Mouse (Mus musculus): ENCODE results near the gene Bcl6. TPM values are rescaled to one million over a fixed set of nuclear protein-coding genes. Genes with fewer than 3 reads are reported as not detected.

The Bcl6 gene
- polyA plus RNA-seq, 1 experiment from 2014 or later = 0.40 TPM

- Histone ChIP-seq H3K27ac (ENCODE audit: low read depth, low read length) (no peak overlapping the region), H3K27me3 (ENCODE audit: control insufficient read depth, insufficient read depth, low read length) (no peaks in the 10 kb centered on the region), H3K36me3 (ENCODE audit: control insufficient read depth, insufficient read depth, low read length) (no peaks in the 10 kb centered on the region), H3K9me3 (replicated peaks; ENCODE audit: control insufficient read depth, low read length) (no peaks in the 10 kb centered on the region), H3K4me2 (no peak overlapping the region), H3K9ac (ENCODE audit: low read depth, low read length) (no peak overlapping the region), H3K4me1 (ENCODE audit: control insufficient read depth, insufficient read depth, low read length) (0 out of 2 replicates have a peak, but pooled peaks cover 3% of the 10 kb centered on the region), H3K4me3 (ENCODE audit: low read depth, low read length) (no peak overlapping the region)
- WGBS (ENCODE audit: insufficient replicate concordance) = 67% methylated on average over 3 of the region's 3 CpGs
- no peak for ATAC-seq (replicated peaks; ENCODE audit: insufficient number of reproducible peaks, low FRiP score, low TSS enrichment)
These were observed 8.6 kb upstream of the Bcl6 start for GRCm38 (mm10) chr16:23997228-23997627.

DNA sequence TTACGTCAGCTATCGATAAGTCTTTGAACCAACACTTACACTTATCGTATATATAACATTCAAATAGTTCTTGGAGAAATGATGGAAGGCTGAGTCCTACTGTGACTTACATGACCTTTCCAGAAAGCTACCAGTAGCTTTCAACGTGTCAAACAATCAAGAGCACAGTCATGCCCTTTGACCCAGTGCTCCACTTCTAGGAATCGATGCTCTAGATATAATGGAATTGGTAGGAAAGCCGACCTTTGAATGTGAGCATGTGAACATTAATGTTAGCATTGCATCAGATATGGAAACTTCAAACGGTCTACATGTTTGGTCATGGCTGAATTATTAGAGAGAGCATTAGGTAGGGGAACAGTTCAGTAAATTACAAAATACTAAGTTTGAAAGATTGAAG, 7.7 kb upstream of the Bcl6 start:
- Histone ChIP-seq H3K4me1 (ENCODE audit: control insufficient read depth, insufficient read depth, low read length) (0 out of 2 replicates have a peak, but pooled peaks cover 3% of the 10 kb centered on the region), H3K4me3 (ENCODE audit: low read depth, low read length) (no peak overlapping the region), H3K4me2 (no peak overlapping the region), H3K9me3 (replicated peaks; ENCODE audit: control insufficient read depth, low read length) (no peaks in the 10 kb centered on the region), H3K27me3 (ENCODE audit: control insufficient read depth, insufficient read depth, low read length) (no peaks in the 10 kb centered on the region), H3K9ac (ENCODE audit: low read depth, low read length) (no peak overlapping the region), H3K27ac (ENCODE audit: low read depth, low read length) (no peak overlapping the region), H3K36me3 (ENCODE audit: control insufficient read depth, insufficient read depth, low read length) (no peaks in the 10 kb centered on the region)
- WGBS (ENCODE audit: insufficient replicate concordance) = 82% methylated on average over 7 of the region's 7 CpGs
- no peak for ATAC-seq (replicated peaks; ENCODE audit: insufficient number of reproducible peaks, low FRiP score, low TSS enrichment)

GRCm38 (mm10) chr16:23993351-23994321, 5.0 kb upstream of the Bcl6 start:
- Histone ChIP-seq H3K27ac (ENCODE audit: low read depth, low read length) (no peak overlapping the region), H3K36me3 (ENCODE audit: control insufficient read depth, insufficient read depth, low read length) (no peaks in the 10 kb centered on the region), H3K27me3 (ENCODE audit: control insufficient read depth, insufficient read depth, low read length) (no peaks in the 10 kb centered on the region), H3K4me2 (no peak overlapping the region), H3K4me3 (ENCODE audit: low read depth, low read length) (no peak overlapping the region), H3K9ac (ENCODE audit: low read depth, low read length) (no peak overlapping the region), H3K4me1 (ENCODE audit: control insufficient read depth, insufficient read depth, low read length) (peaks cover 7% of the 10 kb centered on the region; the same call in 1 of the 2 replicates), H3K9me3 (replicated peaks; ENCODE audit: control insufficient read depth, low read length) (no peaks in the 10 kb centered on the region)
- WGBS (ENCODE audit: insufficient replicate concordance) = 40% methylated on average over 17 of the region's 17 CpGs
- no peak for ATAC-seq (replicated peaks; ENCODE audit: insufficient number of reproducible peaks, low FRiP score, low TSS enrichment)

DNA sequence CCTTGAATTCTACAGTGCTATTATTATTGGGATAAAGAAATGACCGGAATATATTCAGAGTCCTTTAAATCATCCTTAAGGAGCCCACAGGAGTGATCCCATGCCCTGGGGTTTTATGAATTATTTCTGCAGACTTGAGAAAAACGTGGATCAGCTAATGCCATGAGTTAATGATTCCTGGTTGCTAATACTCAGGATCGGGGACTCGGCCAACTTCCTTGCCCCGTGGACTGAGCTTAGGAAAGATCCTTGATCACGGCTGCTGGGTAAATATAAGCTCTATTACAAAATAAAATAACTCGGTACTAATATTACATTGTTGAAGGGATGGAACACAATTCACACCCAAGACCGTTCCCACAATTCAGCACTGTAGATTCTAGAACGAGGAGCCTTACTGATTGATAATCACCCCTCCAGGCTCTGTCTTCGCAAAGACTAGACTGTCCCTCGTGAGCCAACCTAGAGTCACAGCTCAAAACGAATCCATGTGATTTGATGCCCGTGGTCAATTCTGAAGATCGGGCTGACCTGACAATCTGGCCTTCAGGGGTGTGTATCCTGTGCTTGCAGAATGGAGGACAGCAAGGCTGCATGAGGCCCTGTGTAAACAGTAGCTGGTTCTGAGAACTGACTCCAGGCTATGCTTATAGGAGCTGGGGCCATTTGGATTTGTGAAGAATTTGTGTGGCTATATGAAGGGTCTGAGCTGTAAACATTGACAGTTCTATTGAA, 3.4 kb upstream of the Bcl6 start:
- Histone ChIP-seq H3K9me3 (replicated peaks; ENCODE audit: control insufficient read depth, low read length) (no peaks in the 10 kb centered on the region), H3K36me3 (ENCODE audit: control insufficient read depth, insufficient read depth, low read length) (no peaks in the 10 kb centered on the region), H3K27ac (ENCODE audit: low read depth, low read length) (no peak overlapping the region), H3K4me1 (ENCODE audit: control insufficient read depth, insufficient read depth, low read length) (peaks cover 7% of the 10 kb centered on the region; the same call in 1 of the 2 replicates), H3K4me2 (no peak overlapping the region), H3K27me3 (ENCODE audit: control insufficient read depth, insufficient read depth, low read length) (no peaks in the 10 kb centered on the region), H3K9ac (ENCODE audit: low read depth, low read length) (no peak overlapping the region), H3K4me3 (ENCODE audit: low read depth, low read length) (no peak overlapping the region)
- ATAC-seq (replicated peaks; ENCODE audit: insufficient number of reproducible peaks, low FRiP score, low TSS enrichment) = no peak
- WGBS (ENCODE audit: insufficient replicate concordance) = 83% methylated on average over 14 of the region's 14 CpGs

DNA sequence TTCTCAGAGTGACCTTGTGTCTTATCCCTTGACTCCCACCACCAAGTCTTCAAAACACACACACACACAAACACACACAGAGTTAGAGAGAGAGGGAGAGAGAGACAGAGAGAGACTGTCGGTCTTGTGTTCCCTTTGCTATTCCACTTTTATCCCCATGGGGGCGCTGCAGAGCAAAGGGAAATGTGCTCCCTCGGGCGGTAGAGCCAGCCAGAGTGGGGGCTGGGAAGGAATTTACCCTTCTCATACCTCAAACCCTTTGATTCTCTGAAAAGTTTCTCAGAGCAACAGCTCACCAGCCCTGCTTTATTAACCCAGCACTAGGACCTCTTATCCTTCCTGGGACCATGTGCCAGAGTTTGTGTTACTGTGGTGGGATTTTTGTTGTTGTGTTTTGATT, 2.5 kb upstream of the Bcl6 start:
- Histone ChIP-seq H3K36me3 (ENCODE audit: control insufficient read depth, insufficient read depth, low read length) (no peaks in the 10 kb centered on the region), H3K4me1 (ENCODE audit: control insufficient read depth, insufficient read depth, low read length) (peaks cover 9% of the 10 kb centered on the region; the same call in 1 of the 2 replicates), H3K9me3 (replicated peaks; ENCODE audit: control insufficient read depth, low read length) (no peaks in the 10 kb centered on the region), H3K4me3 (ENCODE audit: low read depth, low read length) (no peak overlapping the region), H3K4me2 (no peak overlapping the region), H3K27me3 (ENCODE audit: control insufficient read depth, insufficient read depth, low read length) (no peaks in the 10 kb centered on the region), H3K9ac (ENCODE audit: low read depth, low read length) (no peak overlapping the region), H3K27ac (ENCODE audit: low read depth, low read length) (no peak overlapping the region)
- 2% methylated on average over 4 of the region's 4 CpGs for WGBS (ENCODE audit: insufficient replicate concordance)
- no peak for ATAC-seq (replicated peaks; ENCODE audit: insufficient number of reproducible peaks, low FRiP score, low TSS enrichment)

- peaks cover 17% of the 10 kb centered on the region; the same call in 1 of the 2 replicates for H3K4me1 ChIP-seq (ENCODE audit: control insufficient read depth, insufficient read depth, low read length)
- ATAC-seq (replicated peaks; ENCODE audit: insufficient number of reproducible peaks, low FRiP score, low TSS enrichment) = no peak
- H3K27ac ChIP-seq (ENCODE audit: low read depth, low read length) = peak overlapping the region; percentile 98; the same call in 1 of the 2 replicates
- peak overlapping the region; percentile 71 for H3K4me2 ChIP-seq
- no peaks in the 10 kb centered on the region for H3K9me3 ChIP-seq (replicated peaks; ENCODE audit: control insufficient read depth, low read length)
- H3K36me3 ChIP-seq (ENCODE audit: control insufficient read depth, insufficient read depth, low read length) = no peaks in the 10 kb centered on the region
- 47% methylated on average over 11 of the region's 11 CpGs for WGBS (ENCODE audit: insufficient replicate concordance)
- H3K27me3 ChIP-seq (ENCODE audit: control insufficient read depth, insufficient read depth, low read length) = no peaks in the 10 kb centered on the region
- peak overlapping the region; percentile 80 for H3K4me3 ChIP-seq (ENCODE audit: low read depth, low read length)
- H3K9ac ChIP-seq (ENCODE audit: low read depth, low read length) = peak overlapping the region; percentile 79
These were observed 1.7 kb upstream of the Bcl6 start for GRCm38 (mm10) chr16:23990161-23990970.

DNA sequence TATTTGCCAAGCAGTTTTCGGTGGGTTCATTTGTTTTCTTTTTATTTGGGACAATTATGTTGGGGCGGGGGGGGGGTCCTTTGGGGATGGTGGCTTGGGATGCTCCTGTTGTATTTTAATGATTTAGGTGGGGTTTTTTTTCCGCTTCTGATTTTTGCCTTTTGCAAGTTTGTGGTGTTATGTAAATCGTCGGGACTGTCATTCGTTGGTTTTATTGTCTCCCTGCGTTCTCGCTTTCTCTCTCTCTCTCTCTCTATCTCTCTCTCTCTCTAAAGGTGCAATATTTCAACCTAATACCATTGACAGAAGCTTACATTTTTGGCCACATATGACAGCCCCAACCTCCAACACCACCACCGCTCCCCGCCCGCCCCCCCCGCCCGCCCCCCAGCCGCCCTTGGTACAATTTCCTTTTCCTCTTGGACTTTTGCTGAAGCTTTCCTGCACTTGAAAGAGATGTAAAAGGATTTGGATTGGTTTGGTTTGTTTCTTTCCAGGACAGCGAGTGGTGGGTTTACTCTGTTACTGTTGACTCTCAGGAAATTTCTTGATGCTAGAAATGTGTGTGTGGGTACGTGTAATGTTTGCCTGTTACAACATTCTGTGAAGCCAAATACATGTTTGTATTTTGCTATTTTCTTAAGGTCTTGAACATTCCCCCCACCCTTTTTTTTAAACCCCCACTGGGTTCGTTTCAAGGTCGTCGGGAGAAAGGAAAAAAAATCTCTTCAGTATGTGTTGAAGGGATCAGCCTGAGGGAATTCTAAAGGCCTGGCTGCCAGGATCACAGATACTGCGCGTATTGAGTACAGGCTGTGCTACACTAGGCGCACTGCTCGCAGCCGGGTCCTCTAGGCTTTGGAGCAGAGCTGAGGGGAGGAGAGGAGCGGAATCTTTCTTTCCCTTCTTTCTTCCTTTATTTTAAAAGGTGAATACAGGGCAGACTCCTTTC, 833 bp upstream of the Bcl6 start:
- H3K9ac ChIP-seq (ENCODE audit: low read depth, low read length) = peak overlapping the region; percentile 79
- H3K4me2 ChIP-seq = peak overlapping the region; percentile 71
- H3K27me3 ChIP-seq (ENCODE audit: control insufficient read depth, insufficient read depth, low read length) = no peaks in the 10 kb centered on the region
- no peaks in the 10 kb centered on the region for H3K36me3 ChIP-seq (ENCODE audit: control insufficient read depth, insufficient read depth, low read length)
- no peaks in the 10 kb centered on the region for H3K9me3 ChIP-seq (replicated peaks; ENCODE audit: control insufficient read depth, low read length)
- peaks cover 17% of the 10 kb centered on the region; the same call in 1 of the 2 replicates for H3K4me1 ChIP-seq (ENCODE audit: control insufficient read depth, insufficient read depth, low read length)
- H3K4me3 ChIP-seq (ENCODE audit: low read depth, low read length) = peak overlapping the region; percentile 80
- ATAC-seq (replicated peaks; ENCODE audit: insufficient number of reproducible peaks, low FRiP score, low TSS enrichment) = no peak
- peak overlapping the region; percentile 98 for H3K27ac ChIP-seq (ENCODE audit: low read depth, low read length)
- 3% methylated on average over 25 of the region's 25 CpGs for WGBS (ENCODE audit: insufficient replicate concordance)
